Mouse (Mus musculus) embryo, embryonic 11 days (tissue): ENCODE measurements around the gene Mrnip.
A peak's percentile ranks its signal among the peaks of the same experiment; 100 is the strongest.

Source experiments
- DNase-seq: peaks from one replicate; pipeline ENCODE4 v3.0.0-alpha.2; 2015

Gene Mrnip

GRCm38 (mm10) chr11:50227736-50228135, 53.5 kb downstream of the Mrnip start:
- no peak for DNase-seq

- DNase-seq, result peak; percentile 64
Measured at GRCm38 (mm10) chr11:50228772-50229171, 54.5 kb downstream of the Mrnip start.

GRCm38 (mm10) chr11:50229252-50229910, 55.1 kb downstream of the Mrnip start:
- no peak for DNase-seq

GRCm38 (mm10) chr11:50230481-50231304, 56.4 kb downstream of the Mrnip start:
- no peak for DNase-seq

GRCm38 (mm10) chr11:50231411-50231810, 57.2 kb downstream of the Mrnip start:
- DNase-seq, result peak; percentile 73

GRCm38 (mm10) chr11:50233022-50233421, 58.8 kb downstream of the Mrnip start:
- DNase-seq, result no peak

- no peak for DNase-seq
Measured at GRCm38 (mm10) chr11:50233993-50234392, 59.7 kb downstream of the Mrnip start.

- no peak for DNase-seq
Measured at GRCm38 (mm10) chr11:50234606-50235005, 60.4 kb downstream of the Mrnip start.

GRCm38 (mm10) chr11:50236540-50236936, 62.3 kb downstream of the Mrnip start:
- DNase-seq, result peak; percentile 96

GRCm38 (mm10) chr11:50236937-50237835, 62.9 kb downstream of the Mrnip start:
- DNase-seq, result no peak

- no peak for DNase-seq
Measured at GRCm38 (mm10) chr11:50238324-50238723, 64.1 kb downstream of the Mrnip start, which contains the start of gene Ltc4s. TSS of gene Ltc4s (minus strand) at chr11:50238616.

GRCm38 (mm10) chr11:50238821-50239791, 64.9 kb downstream of the Mrnip start:
- no peak for DNase-seq

GRCm38 (mm10) chr11:50240235-50240911, 66.1 kb downstream of the Mrnip start:
- no peak for DNase-seq

- DNase-seq, result no peak
Measured at GRCm38 (mm10) chr11:50243926-50244325, 69.7 kb downstream of the Mrnip start.

- DNase-seq, result no peak
Measured at GRCm38 (mm10) chr11:50245269-50245668, 71.0 kb downstream of the Mrnip start.

GRCm38 (mm10) chr11:50248473-50249171, 74.4 kb downstream of the Mrnip start:
- DNase-seq, result no peak
